Mouse (Mus musculus) spleen, adult 2 months (tissue): Measurements from ENCODE around the gene Phldb2.

Source experiments
- CTCF ChIP-seq: fragments of 200-500 bp; IDR thresholded peaks from 2 replicates; pipeline ENCODE4 v1.5.1; 2011; ENCODE audit warnings: mild to moderate bottlenecking, inconsistent platforms; ENCODE audit not compliant: insufficient read depth, insufficient read length, insufficient replicate concordance; ENCODE audit errors: extremely low read depth
- POLR2A ChIP-seq: fragments of 200-500 bp; IDR thresholded peaks from 2 replicates; pipeline ENCODE4 v1.6.1; 2011; ENCODE audit warnings: low read depth, low read length, inconsistent platforms

DNA sequence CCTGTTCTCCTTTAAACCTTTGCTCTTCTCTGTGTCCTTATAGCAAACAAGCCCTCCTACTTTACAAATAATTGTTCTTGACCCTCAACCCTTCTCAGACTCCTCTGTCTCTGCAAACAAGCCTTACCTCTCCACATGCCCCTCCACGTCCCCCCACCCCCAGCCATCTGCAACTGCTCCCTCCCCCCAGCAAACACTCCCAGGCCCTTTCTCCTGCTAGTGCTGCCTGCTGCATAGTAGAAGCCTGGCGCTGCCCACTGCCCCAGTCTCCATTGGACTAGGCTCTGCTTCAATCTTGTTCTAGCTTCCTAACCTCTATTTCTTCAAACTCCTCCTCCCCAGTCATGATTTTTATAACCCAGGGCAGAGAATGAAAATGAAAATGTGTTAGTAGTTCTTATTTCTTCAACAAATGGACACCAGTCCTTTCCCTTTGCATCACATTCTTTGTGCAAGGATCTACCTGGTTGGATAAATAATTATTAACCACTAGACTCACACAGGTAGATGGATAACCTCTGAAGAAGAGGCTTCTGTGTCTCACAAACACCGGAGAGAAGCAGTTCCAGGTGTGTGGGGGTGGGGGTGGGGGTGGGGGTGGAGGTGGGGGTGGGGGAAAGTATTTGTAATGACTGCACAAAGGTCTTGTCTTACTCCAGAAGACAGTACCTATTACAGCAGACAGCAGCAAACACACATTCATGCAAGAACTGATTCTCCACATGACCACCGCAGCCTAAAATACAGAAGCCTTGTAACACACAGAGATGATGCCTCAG lies 122.1 kb downstream of the Phldb2 start:
- TF ChIP-seq POLR2A (no peak), CTCF (no peak)
